Mouse (Mus musculus): Measurements from ENCODE around the gene 4931428F04Rik. TPM values are rescaled to one million over a fixed set of nuclear protein-coding genes. Genes with fewer than 3 reads are reported as not detected.

The 4931428F04Rik gene
- polyA plus RNA-seq, 1 experiment from 2014 or later, result 0.65 TPM

DNA sequence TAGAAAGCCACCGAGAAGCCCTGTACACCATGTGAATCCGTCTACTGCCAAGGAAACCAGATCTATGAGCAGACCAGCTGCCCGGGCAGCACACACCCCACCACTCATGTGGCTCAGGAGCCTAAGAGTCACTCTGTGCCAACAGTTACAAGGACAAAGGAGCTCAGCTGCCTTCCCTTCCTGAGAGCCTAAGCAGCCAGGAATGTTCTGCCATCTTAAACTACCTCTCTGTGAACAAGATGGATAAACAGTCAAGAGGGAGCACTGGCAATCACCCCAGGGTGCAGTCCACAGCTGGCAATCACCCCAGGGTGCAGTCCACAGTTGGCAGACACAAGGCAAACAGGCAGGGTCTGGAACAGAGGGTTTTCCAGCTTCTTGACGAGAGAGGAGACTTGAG is 28.3 kb upstream of the 4931428F04Rik start:
- Histone ChIP-seq H3K4me1 (ENCODE audit: insufficient read depth) (peaks cover 11% of the 10 kb centered on the region; the same call in 1 of the 2 replicates), H3K27me3 (ENCODE audit: insufficient read depth, low read length) (no peaks in the 10 kb centered on the region), H3K9me3 (ENCODE audit: low read length) (no peaks in the 10 kb centered on the region), H3K4me2 (ENCODE audit: low read depth, low read length) (no peak overlapping the region), H3K27ac (ENCODE audit: low read depth) (no peak overlapping the region), H3K9ac (replicated peaks) (no peak overlapping the region), H3K36me3 (replicated peaks; ENCODE audit: insufficient read depth, low read length) (peaks cover 58% of the 10 kb centered on the region), H3K4me3 (ENCODE audit: low read depth, low read length) (no peak overlapping the region)
- no peak for TF ChIP-seq EP300 (IDR thresholded peaks at IDR 0.05; ENCODE audit: low read depth)
- no peak for TF ChIP-seq CTCF (IDR thresholded peaks at IDR 0.05; ENCODE audit: low read depth)
- 88% methylated on average over 4 of the region's 4 CpGs for WGBS (ENCODE audit: insufficient replicate concordance)
- DNase-seq (no peak), ATAC-seq (no peak)

DNA sequence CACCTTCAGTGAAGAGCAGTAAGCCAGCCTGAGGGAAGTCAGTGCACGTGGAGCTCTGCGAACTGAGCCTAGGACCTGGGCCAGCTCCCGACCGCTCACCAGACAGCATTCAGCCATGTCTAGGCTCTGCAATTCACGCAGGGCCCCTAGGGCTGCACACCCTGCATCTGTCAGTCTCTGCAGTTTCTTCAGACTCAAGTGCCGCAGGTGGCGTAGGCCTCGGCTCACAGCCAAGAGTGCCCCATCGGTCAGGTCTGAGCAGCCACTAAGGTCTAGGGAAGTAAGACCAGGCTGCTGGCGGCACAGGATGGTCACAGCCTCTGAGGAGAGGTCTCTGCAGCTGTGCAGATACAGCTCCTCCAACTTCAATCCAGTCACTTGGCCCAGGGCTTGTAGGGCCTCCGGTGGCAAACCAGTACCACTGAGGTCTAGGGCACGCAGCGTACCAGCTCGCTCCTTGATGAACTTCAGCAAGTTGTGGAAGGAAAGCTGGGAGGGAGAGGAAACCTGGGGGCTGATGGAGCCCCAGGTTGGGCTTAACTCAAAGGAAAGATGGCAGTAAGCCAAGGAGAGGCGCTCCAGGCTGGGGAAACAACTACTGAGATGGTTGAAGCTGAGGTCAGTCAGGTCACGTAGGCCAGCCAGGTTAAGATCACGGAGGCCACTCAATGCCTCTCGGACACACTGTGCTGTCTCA is 25.6 kb upstream of the 4931428F04Rik start:
- Histone ChIP-seq H3K4me1 (ENCODE audit: insufficient read depth) (peaks cover 11% of the 10 kb centered on the region; the same call in 1 of the 2 replicates), H3K27ac (ENCODE audit: low read depth) (no peak overlapping the region), H3K4me3 (ENCODE audit: low read depth, low read length) (no peak overlapping the region), H3K27me3 (ENCODE audit: insufficient read depth, low read length) (no peaks in the 10 kb centered on the region), H3K4me2 (ENCODE audit: low read depth, low read length) (no peak overlapping the region), H3K9ac (replicated peaks) (no peak overlapping the region), H3K36me3 (replicated peaks; ENCODE audit: insufficient read depth, low read length) (peaks cover 70% of the 10 kb centered on the region), H3K9me3 (ENCODE audit: low read length) (no peaks in the 10 kb centered on the region)
- DNase-seq (no peak), ATAC-seq (no peak)
- TF ChIP-seq EP300 (IDR thresholded peaks at IDR 0.05; ENCODE audit: low read depth) (no peak), CTCF (IDR thresholded peaks at IDR 0.05; ENCODE audit: low read depth) (no peak)
- 88% methylated on average over 18 of the region's 18 CpGs for WGBS (ENCODE audit: insufficient replicate concordance)

DNA sequence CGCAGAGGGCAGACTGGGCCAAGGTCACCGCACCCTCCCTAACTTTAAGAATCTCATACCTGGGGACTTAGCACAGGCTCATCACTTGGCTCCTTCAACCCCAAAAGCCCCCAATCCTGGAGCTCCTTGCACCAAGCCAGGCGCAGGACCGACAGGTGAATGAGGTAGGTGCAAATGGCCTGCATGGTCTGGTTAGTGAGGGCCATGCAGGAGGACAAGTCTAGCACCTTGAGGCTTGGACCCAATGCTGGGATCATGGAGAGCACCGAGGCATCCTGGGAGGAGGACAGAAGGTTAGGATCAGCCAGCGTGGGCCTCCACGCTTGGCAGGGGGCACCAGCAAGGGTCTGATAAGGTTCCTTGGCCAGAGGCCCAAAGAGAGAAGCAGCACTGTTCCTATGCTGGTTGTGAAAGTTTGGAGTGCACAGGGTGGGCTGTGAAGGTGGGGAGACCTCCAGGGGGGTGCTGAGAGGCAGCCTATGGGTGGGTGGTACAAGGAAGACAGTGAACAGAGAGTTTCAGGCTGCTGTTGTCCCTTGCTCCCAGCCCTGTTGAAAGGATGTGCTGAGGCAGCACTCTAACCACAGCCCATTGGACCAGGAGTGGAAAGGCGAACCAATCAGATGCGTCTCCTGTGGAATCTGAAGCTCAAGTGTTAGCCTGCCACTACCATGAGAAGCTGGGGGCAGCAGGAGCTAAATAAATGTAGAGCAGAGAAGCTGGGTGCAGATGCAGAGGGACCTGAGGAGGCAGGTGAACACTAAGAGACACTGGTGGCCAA is 24.1 kb upstream of the 4931428F04Rik start:
- Histone ChIP-seq H3K36me3 (replicated peaks; ENCODE audit: insufficient read depth, low read length) (peaks cover 75% of the 10 kb centered on the region), H3K27me3 (ENCODE audit: insufficient read depth, low read length) (no peaks in the 10 kb centered on the region), H3K4me1 (ENCODE audit: insufficient read depth) (peaks cover 7% of the 10 kb centered on the region; the same call in 1 of the 2 replicates), H3K27ac (ENCODE audit: low read depth) (no peak overlapping the region; the same call in 1 of the 2 replicates), H3K4me3 (ENCODE audit: low read depth, low read length) (no peak overlapping the region), H3K9me3 (ENCODE audit: low read length) (no peaks in the 10 kb centered on the region), H3K9ac (replicated peaks) (no peak overlapping the region), H3K4me2 (ENCODE audit: low read depth, low read length) (peak overlapping the region; percentile 15; the same call in 1 of the 2 replicates)
- 78% methylated on average over 9 of the region's 9 CpGs for WGBS (ENCODE audit: insufficient replicate concordance)
- TF ChIP-seq EP300 (IDR thresholded peaks at IDR 0.05; ENCODE audit: low read depth) (no peak), CTCF (IDR thresholded peaks at IDR 0.05; ENCODE audit: low read depth) (no peak)
- DNase-seq (no peak), ATAC-seq (peak; percentile 18; the same call in 1 of the 2 replicates)

DNA sequence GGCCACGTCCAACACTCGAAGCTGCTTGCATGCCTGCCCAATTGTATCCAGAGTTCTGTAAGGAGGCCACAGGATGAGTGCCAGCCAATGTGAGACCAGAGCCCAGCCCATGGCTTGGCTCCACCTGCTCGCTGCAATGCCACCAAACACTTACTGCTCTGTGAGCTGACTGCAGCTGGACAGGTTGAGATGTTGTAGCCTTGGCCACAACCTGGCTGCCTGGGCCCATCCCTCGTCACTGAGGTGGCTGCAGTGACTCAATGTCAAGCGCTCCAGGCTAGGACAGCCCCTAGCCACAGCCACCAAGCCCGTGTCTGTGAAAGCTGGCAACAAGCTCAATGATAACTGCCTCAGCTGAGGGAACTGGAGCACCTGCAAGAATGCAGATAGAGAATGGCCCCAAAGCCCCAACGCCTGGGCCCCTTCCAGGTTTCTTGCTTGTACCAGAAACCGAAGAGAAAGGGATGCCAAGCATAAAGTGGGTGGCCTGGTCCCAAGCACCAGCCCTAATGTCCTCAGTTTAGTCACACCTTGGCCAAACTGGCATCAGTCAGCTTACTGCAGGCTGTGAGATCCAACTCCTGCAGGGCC is 23.3 kb upstream of the 4931428F04Rik start:
- no peak overlapping the region; the same call in 1 of the 2 replicates for H3K27ac ChIP-seq (ENCODE audit: low read depth)
- DNase-seq (no peak), ATAC-seq (peak; percentile 60)
- H3K4me2 ChIP-seq (ENCODE audit: low read depth, low read length), result no peak overlapping the region
- H3K4me3 ChIP-seq (ENCODE audit: low read depth, low read length), result no peak overlapping the region
- no peaks in the 10 kb centered on the region for H3K27me3 ChIP-seq (ENCODE audit: insufficient read depth, low read length)
- peaks cover 76% of the 10 kb centered on the region for H3K36me3 ChIP-seq (replicated peaks; ENCODE audit: insufficient read depth, low read length)
- H3K9me3 ChIP-seq (ENCODE audit: low read length), result no peaks in the 10 kb centered on the region
- no peak for TF ChIP-seq EP300 (IDR thresholded peaks at IDR 0.05; ENCODE audit: low read depth)
- no peak for TF ChIP-seq CTCF (IDR thresholded peaks at IDR 0.05; ENCODE audit: low read depth)
- no peak overlapping the region for H3K9ac ChIP-seq (replicated peaks)
- peaks cover 7% of the 10 kb centered on the region; the same call in 1 of the 2 replicates for H3K4me1 ChIP-seq (ENCODE audit: insufficient read depth)
- WGBS (ENCODE audit: insufficient replicate concordance), result 69% methylated on average over 8 of the region's 8 CpGs

DNA sequence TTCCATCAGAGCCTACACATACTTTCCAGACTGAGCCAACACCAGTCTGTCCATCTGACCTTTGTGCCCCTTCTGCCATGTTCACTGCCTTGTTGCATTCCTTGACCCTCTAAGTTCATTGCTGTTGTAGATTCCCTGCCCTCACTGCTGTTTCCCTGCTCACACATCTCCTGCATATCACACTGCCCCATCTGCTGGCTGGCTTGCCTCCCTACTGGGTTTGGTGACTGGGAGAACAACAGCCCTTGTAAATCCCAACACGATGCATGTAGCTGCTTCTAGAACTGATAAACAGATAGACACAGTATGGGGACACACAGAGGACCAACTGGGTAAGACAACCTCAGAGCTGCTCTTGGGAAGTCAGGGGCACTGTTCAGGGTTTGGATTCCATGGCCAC is 22.1 kb upstream of the 4931428F04Rik start:
- peaks cover 76% of the 10 kb centered on the region for H3K36me3 ChIP-seq (replicated peaks; ENCODE audit: insufficient read depth, low read length)
- TF ChIP-seq CTCF (IDR thresholded peaks at IDR 0.05; ENCODE audit: low read depth), result peak; percentile 52
- TF ChIP-seq EP300 (IDR thresholded peaks at IDR 0.05; ENCODE audit: low read depth), result peak; percentile 56; the same call in 1 of the 2 replicates
- peaks cover 7% of the 10 kb centered on the region; the same call in 1 of the 2 replicates for H3K4me1 ChIP-seq (ENCODE audit: insufficient read depth)
- 59% methylated on average over 1 of the region's 1 CpGs for WGBS (ENCODE audit: insufficient replicate concordance)
- H3K27ac ChIP-seq (ENCODE audit: low read depth), result no peak overlapping the region
- ATAC-seq (peak; percentile 64), DNase-seq (no peak)
- H3K4me2 ChIP-seq (ENCODE audit: low read depth, low read length), result no peak overlapping the region
- no peak overlapping the region for H3K9ac ChIP-seq (replicated peaks)
- H3K4me3 ChIP-seq (ENCODE audit: low read depth, low read length), result no peak overlapping the region
- H3K27me3 ChIP-seq (ENCODE audit: insufficient read depth, low read length), result no peaks in the 10 kb centered on the region
- H3K9me3 ChIP-seq (ENCODE audit: low read length), result no peaks in the 10 kb centered on the region

DNA sequence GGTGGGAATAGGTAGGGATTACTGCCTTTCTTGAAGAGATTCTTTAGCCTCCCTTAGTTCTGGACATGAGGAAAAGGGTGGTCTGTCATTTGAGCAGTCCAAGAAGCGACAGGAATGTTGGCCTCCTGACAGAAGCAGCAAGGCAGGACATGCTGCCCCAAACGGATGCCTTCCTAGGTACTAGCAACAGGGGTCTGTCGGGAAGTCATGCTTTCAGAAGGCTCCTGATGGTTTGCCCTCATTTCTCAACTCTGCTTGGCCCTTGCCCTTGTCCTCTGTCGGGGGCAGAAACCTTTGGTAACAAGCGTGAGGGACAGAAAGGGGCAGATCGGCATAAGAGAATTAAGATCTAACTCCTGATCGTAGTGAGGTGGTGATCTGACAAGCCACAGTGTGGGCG is 20.5 kb upstream of the 4931428F04Rik start:
- H3K9ac ChIP-seq (replicated peaks), result no peak overlapping the region
- H3K4me1 ChIP-seq (ENCODE audit: insufficient read depth), result peaks cover 10% of the 10 kb centered on the region
- no peak for TF ChIP-seq EP300 (IDR thresholded peaks at IDR 0.05; ENCODE audit: low read depth)
- TF ChIP-seq CTCF (IDR thresholded peaks at IDR 0.05; ENCODE audit: low read depth), result no peak
- H3K9me3 ChIP-seq (ENCODE audit: low read length), result no peaks in the 10 kb centered on the region
- WGBS (ENCODE audit: insufficient replicate concordance), result 84% methylated on average over 8 of the region's 8 CpGs
- H3K27me3 ChIP-seq (ENCODE audit: insufficient read depth, low read length), result no peaks in the 10 kb centered on the region
- H3K4me3 ChIP-seq (ENCODE audit: low read depth, low read length), result no peak overlapping the region
- no peak overlapping the region for H3K4me2 ChIP-seq (ENCODE audit: low read depth, low read length)
- H3K36me3 ChIP-seq (replicated peaks; ENCODE audit: insufficient read depth, low read length), result peaks cover 66% of the 10 kb centered on the region
- ATAC-seq (no peak), DNase-seq (no peak)
- no peak overlapping the region for H3K27ac ChIP-seq (ENCODE audit: low read depth)

Measured in liver, postnatal 0 days (tissue).